Mouse (Mus musculus) 416B (cell line): ENCODE data around the gene 4932415D10Rik.

Source experiments
- DNase-seq: peaks from one replicate; pipeline ENCODE4 v3.0.0; 2011; ENCODE audit warnings: low read depth

4932415D10Rik gene

GRCm38 (mm10) chr10:82316482-82316881 lies at the start of gene 4932415D10Rik:
TSS of gene 4932415D10Rik (minus strand) at chr10:82316582.
- no peak for DNase-seq

DNA sequence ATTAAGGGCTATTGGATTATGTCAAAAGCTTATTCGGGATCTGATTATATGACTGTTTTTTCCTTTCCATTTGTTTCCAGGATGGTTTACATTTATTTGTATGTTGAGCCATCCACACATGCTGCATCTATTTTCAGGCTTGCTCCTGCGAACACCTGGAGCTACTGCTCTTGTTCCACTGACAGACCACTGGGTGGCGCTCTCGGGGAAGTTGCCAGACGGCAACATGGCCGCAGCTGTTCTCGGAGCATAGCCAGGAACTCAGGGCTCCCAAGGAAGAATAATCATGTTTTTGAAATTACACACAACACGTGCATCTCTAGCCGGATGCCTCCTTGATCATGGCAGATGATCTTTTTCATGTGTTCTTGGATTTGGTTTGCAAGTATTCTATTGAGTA lies 45.5 kb upstream of the 4932415D10Rik start:
- DNase-seq = no peak

DNA sequence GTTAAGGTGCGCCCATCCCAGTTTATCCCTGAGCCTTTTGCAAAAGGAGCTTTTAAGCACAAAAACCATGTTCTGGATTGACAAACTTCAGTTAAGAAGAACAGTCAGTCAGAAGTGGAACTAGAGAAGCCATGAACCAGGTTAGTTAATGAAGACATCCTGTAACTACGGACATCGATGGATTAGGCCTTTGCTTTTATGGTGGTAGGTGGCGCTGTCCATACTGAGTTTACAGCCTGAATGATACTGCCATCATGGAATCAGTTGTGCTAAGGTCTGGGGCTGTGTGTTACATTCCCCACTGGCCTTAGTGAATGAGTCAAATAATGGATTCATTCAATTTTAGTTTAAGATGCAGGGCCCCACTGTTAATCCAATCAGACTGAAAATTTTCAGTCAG lies 39.0 kb upstream of the 4932415D10Rik start:
- DNase-seq = peak; percentile 7

DNA sequence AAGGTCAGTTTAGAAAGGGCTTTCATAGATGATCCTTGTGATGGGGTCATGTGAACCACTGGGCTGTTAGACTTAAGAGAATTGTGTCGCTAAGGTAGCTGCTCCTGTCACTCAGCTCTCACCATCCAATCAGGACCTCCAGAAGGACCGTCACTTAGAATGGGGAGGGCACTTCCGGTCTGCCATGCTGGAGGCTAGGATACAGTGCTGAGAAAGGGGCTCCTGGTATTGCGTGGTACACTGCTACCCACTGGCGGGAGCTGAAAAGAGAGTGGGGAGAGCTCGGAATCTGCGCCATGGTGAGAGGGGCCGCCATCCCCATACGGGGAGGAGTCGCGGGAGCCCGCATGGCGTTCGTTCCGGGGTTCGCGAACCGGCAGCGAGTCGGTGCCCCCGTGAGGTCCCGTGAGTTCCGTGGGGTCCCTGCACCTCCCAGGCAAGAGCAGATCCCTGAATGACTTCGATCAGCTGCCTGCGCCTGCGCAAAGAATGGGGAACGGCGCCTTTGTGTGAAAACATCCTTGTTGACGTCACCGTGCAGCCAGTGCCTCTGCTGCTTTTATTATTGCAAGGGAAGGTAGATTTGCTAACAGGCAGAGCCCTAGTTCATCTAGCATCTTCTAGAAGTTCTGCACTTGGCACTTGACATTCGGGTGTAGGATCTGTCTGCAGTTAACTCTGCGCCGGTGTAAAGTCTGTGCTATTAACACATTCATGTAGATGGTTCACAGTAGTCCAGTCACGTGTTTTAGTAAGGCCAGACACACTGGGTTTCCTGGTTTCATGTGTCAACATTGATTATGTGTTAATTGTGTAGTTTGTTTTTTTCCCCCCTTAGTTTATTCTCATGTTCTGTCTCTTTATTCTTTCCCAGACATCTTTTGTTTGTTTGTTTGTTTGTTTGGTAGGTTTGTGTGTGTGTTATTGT lies 38.0 kb upstream of the 4932415D10Rik start, which contains the start of gene Gm4924:
TSS of gene Gm4924 (plus strand) at position 173 of the 928 bp plus-strand sequence.
- DNase-seq = peak; percentile 95

- no peak for DNase-seq
Measured at GRCm38 (mm10) chr10:82329826-82330225, 13.4 kb upstream of the 4932415D10Rik start.

DNA sequence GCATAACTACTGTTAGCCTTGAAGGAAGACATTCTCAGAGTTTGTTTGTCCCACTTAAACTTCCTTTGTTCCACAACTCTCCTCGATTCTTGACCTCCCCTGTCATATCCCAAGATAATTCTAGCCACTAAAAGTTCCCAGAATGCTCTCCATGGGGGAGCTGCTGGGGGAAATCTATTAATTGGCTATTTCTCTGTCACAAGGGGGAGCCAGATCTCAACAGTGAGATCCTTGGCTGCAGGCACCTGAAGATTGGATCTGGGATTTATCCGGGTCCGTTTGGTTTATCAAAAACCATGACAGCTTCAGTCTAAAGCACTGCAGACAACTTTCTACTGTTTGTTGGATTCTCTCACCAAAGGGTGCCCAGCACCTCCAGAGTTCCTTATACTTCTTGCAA lies 3.8 kb upstream of the 4932415D10Rik start:
- DNase-seq = peak; percentile 9

DNA sequence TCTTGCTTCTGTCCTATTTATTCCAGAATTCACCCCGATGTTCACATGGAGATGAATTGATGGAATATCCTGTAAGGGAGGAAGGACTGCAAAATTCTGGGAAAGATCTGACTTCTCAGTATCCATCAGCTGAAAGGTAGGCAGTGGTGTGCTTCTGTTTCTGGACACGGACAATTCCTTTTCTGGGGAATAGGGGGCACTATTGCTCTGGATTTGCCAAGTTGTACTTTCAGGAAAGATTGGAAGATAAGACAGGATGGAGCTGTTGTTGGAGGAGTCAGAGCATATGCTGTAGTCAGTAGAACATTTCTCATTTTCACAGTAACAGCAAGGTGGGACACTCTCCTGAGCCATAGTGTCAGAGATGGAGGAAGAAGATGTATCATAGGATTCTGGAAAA lies 19.9 kb downstream of the 4932415D10Rik start:
- peak; percentile 7 for DNase-seq

GRCm38 (mm10) chr10:82257331-82257730 lies 59.1 kb downstream of the 4932415D10Rik start:
- no peak for DNase-seq

DNA sequence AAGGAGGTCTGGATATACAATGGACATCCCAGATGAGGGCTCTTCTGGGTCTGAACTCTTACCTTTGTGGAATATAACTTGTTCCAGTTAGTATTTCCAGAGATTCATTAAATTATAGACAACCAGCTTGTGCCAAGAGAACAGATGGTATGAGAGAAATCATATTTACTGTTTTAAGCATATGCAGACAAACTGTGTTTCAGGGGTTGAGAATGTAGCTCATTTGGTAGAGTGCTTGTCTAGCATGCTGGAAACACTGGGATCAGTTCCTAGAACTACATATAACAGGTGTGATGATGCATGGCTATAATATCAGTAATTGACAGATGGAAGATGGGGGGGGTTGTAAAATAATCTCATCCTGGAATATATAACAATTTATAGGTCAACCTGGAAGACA lies 71.4 kb downstream of the 4932415D10Rik start:
- no peak for DNase-seq

DNA sequence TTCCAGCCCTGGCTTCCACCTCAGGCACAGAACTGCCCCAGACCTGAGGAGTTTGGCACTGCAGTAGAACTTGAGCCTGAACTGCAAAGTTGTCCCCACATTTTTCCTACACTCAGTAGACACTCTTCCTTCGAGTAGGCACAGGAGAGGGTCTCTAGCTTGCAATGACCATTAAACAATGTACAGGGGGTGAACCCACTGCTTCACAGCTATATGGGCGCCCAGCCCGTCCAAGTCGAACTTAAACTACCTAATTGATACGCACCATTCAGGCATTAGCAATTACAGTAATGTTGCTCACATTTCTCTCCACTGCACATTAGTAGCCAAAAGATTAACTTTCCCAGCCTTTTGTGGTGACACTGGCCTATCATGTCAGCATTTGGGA lies 75.0 kb downstream of the 4932415D10Rik start:
- no peak for DNase-seq

GRCm38 (mm10) chr10:82240742-82241400 lies 75.5 kb downstream of the 4932415D10Rik start, which contains the start of gene Zfp938:
TSS of gene Zfp938 (minus strand) at chr10:82241280.
- DNase-seq = no peak
